Mouse (Mus musculus) CH12.LX (cell line): Measurements from ENCODE around the gene Epc2. TPM values are rescaled to one million over a fixed set of nuclear protein-coding genes. Genes with fewer than 3 reads are reported as not detected.

ENCODE experiments used
- DNase-seq: peaks from one replicate; pipeline ENCODE4 v3.0.0-alpha.2; 2013; ENCODE audit errors: extremely low read depth
- H3K27ac ChIP-seq: 2 replicates; pipeline ENCODE4 v1.5.1; 2012; ENCODE audit warnings: low read depth, mild to moderate bottlenecking, control low read depth, moderate library complexity; ENCODE audit not compliant: insufficient read depth
- H3K27me3 ChIP-seq: replicated peaks from 2 replicates; pipeline ENCODE3; 2012; ENCODE audit warnings: inconsistent platforms
- H3K36me3 ChIP-seq, 2 experiments: replicated peaks in 1 of 2; 2 replicates each; pipeline versions ENCODE3 to v1.6.1; 2012; ENCODE audit warnings: inconsistent platforms in 1 of 2, low read length in 1 of 2, mild to moderate bottlenecking in 1 of 2, mixed read lengths in 1 of 2, moderate library complexity in 1 of 2; ENCODE audit not compliant: control insufficient read depth in 1 of 2, insufficient read depth in 1 of 2
- H3K4me1 ChIP-seq, 2 experiments: 2 replicates each; pipeline ENCODE4 v1.6.1; 2012; ENCODE audit warnings: inconsistent platforms in 1 of 2, moderate library complexity in 1 of 2; ENCODE audit not compliant: insufficient read depth in 2 of 2, control insufficient read depth in 1 of 2
- H3K4me2 ChIP-seq: 2 replicates; pipeline ENCODE4 v1.6.1; 2012; ENCODE audit warnings: low read depth, mild to moderate bottlenecking, control low read depth; ENCODE audit not compliant: poor library complexity, insufficient read depth, severe bottlenecking
- H3K4me3 ChIP-seq, 3 experiments: fragments of 150-350 bp in 1 of 3; sonication (generic) in 1 of 3; replicated peaks in 1 of 3; 2 replicates each; pipeline versions ENCODE3 to v1.5.1; 2011 to 2012; ENCODE audit warnings: low read depth in 2 of 3, low read length in 2 of 3, mild to moderate bottlenecking in 2 of 3, moderate library complexity in 2 of 3, control low read depth in 1 of 3, improper control_type of control experiment in 1 of 3, inconsistent platforms in 1 of 3, mixed read lengths in 1 of 3; ENCODE audit not compliant: poor library complexity in 1 of 3
- H3K79me2 ChIP-seq: replicated peaks from 2 replicates; pipeline ENCODE4 v1.6.1; 2012; ENCODE audit warnings: mild to moderate bottlenecking, moderate library complexity; ENCODE audit not compliant: control insufficient read depth, poor library complexity, insufficient read depth, severe bottlenecking; ENCODE audit errors: extremely low read depth
- H3K9ac ChIP-seq: 2 replicates; pipeline ENCODE4 v1.6.1; 2012; ENCODE audit warnings: low read depth, mild to moderate bottlenecking, control low read depth, moderate library complexity; ENCODE audit not compliant: insufficient read depth
- H3K9me3 ChIP-seq: replicated peaks from 2 replicates; pipeline ENCODE3; 2012; ENCODE audit warnings: low read length, inconsistent platforms, mixed read lengths
- CHD1 ChIP-seq: IDR thresholded peaks from 2 replicates; pipeline ENCODE4 v1.6.1; 2012; ENCODE audit warnings: low read depth, low read length, improper control_type of control experiment, inconsistent platforms
- CTCF ChIP-seq, 2 experiments: IDR thresholded peaks in 1 of 2; conservative IDR thresholded peaks in 1 of 2; 2 replicates each; pipeline ENCODE4 v1.5.1; 2011 to 2012; ENCODE audit warnings: low read depth in 2 of 2, low read length in 2 of 2, improper control_type of control experiment in 1 of 2, inconsistent platforms in 1 of 2, mild to moderate bottlenecking in 1 of 2, moderate library complexity in 1 of 2
- EP300 ChIP-seq: IDR thresholded peaks from 2 replicates; pipeline ENCODE4 v1.6.1; 2011; ENCODE audit warnings: low read length, improper control_type of control experiment
- ETS1 ChIP-seq: conservative IDR thresholded peaks from 2 replicates; pipeline ENCODE4 v1.6.1; 2012; ENCODE audit warnings: low read depth, mild to moderate bottlenecking, inconsistent platforms, low read length, improper control_type of control experiment, moderate library complexity
- HCFC1 ChIP-seq: IDR thresholded peaks from 2 replicates; pipeline ENCODE4 v1.6.1; 2012; ENCODE audit warnings: low read depth, mild to moderate bottlenecking, inconsistent platforms, low read length, improper control_type of control experiment
- IRF4 ChIP-seq: IDR thresholded peaks from 2 replicates; pipeline ENCODE4 v1.6.1; 2014; ENCODE audit warnings: low read depth, mild to moderate bottlenecking, inconsistent platforms, low read length, improper control_type of control experiment
- JUND ChIP-seq: conservative IDR thresholded peaks from 2 replicates; pipeline ENCODE4 v1.6.1; 2011; ENCODE audit warnings: low read depth, low read length, improper control_type of control experiment
- MEF2A ChIP-seq: IDR thresholded peaks from 2 replicates; pipeline ENCODE4 v1.6.1; 2014; ENCODE audit warnings: low read depth, mild to moderate bottlenecking, inconsistent platforms, low read length, improper control_type of control experiment, borderline replicate concordance
- MXI1 ChIP-seq: IDR thresholded peaks from 2 replicates; pipeline ENCODE4 v1.6.1; 2011; ENCODE audit warnings: mild to moderate bottlenecking, low read depth, low read length, improper control_type of control experiment
- MYC ChIP-seq: IDR thresholded peaks from 2 replicates; pipeline ENCODE4 v1.6.1; 2011; ENCODE audit warnings: low read depth, mild to moderate bottlenecking, improper control_type of control experiment, low read length
- NELFE ChIP-seq: IDR thresholded peaks from 2 replicates; pipeline ENCODE4 v1.6.1; 2011; ENCODE audit warnings: low read depth, low read length, improper control_type of control experiment
- POLR2A ChIP-seq: IDR thresholded peaks from 2 replicates; pipeline ENCODE4 v1.6.1; 2011; ENCODE audit warnings: low read depth, mild to moderate bottlenecking, improper control_type of control experiment, low read length
- POLR2AphosphoS2 ChIP-seq: IDR thresholded peaks from 2 replicates; pipeline ENCODE4 v1.6.1; 2011; ENCODE audit warnings: low read depth, low read length, improper control_type of control experiment
- RCOR1 ChIP-seq: conservative IDR thresholded peaks from 2 replicates; pipeline ENCODE4 v1.6.1; 2012; ENCODE audit warnings: low read depth, mild to moderate bottlenecking, inconsistent platforms, low read length, improper control_type of control experiment
- TBP ChIP-seq: conservative IDR thresholded peaks from 2 replicates; pipeline ENCODE4 v1.6.1; 2011; ENCODE audit warnings: low read depth, low read length, improper control_type of control experiment
- TCF12 ChIP-seq: IDR thresholded peaks from 2 replicates; pipeline ENCODE4 v1.6.1; 2014; ENCODE audit warnings: low read depth, mild to moderate bottlenecking, inconsistent platforms, low read length, improper control_type of control experiment
- UBTF ChIP-seq: IDR thresholded peaks from 2 replicates; pipeline ENCODE4 v1.6.1; 2012; ENCODE audit warnings: low read depth, mild to moderate bottlenecking, inconsistent platforms, low read length, improper control_type of control experiment, moderate library complexity
- USF1 ChIP-seq: IDR thresholded peaks from 2 replicates; pipeline ENCODE4 v1.6.1; 2014; ENCODE audit warnings: low read depth, mild to moderate bottlenecking, inconsistent platforms, low read length, improper control_type of control experiment
- USF2 ChIP-seq: conservative IDR thresholded peaks from 2 replicates; pipeline ENCODE4 v1.6.1; 2011; ENCODE audit warnings: low read depth, low read length, improper control_type of control experiment
- ZC3H11A ChIP-seq: IDR thresholded peaks from 2 replicates; pipeline ENCODE4 v1.6.1; 2012; ENCODE audit warnings: low read depth, mild to moderate bottlenecking, inconsistent platforms, low read length, improper control_type of control experiment
- ZKSCAN1 ChIP-seq: IDR thresholded peaks from 2 replicates; pipeline ENCODE4 v1.6.1; 2012; ENCODE audit warnings: low read depth, inconsistent platforms, low read length, improper control_type of control experiment, borderline replicate concordance
- ZMIZ1 ChIP-seq: IDR thresholded peaks from 2 replicates; pipeline ENCODE4 v1.6.1; 2012; ENCODE audit warnings: low read depth, mild to moderate bottlenecking, inconsistent platforms, low read length, improper control_type of control experiment
- dilution Hi-C: fragments of 300-500 bp; cut with MboI; formaldehyde crosslinking; loops from 2 replicates; pipeline ENCODE4 v1.14.3; 2020; ENCODE audit warnings: low sequenced_read_pairs; ENCODE audit not compliant: extremely low pct_unique_long_range_greater_than_20kb, extremely low pct_ligation_motif_present
- in situ Hi-C: fragments of 300-500 bp; cut with MboI; formaldehyde crosslinking; loops from 3 replicates; pipeline ENCODE4 v1.14.3; 2019; ENCODE audit warnings: low sequenced_read_pairs, low pct_ligation_motif_present, low pct_unique_long_range_greater_than_20kb, mixed read lengths
- polyA plus RNA-seq: library from polyadenylated mRNA; unstranded; fragments of >175 nt; gene quantifications from 2 replicates; pipeline ENCODE4 v1.2.1, GENCODE M21; 2012; ENCODE audit warnings: low read depth; ENCODE audit not compliant: insufficient read length
- total RNA-seq, 2 experiments: library from RNA; depleted of rRNA; stranded (reverse); fragments of 300-350 nt in 1 of 2; fragments of >200 nt in 1 of 2; gene quantifications; 2 replicates each; pipeline ENCODE4 v1.2.3; 2012 to 2014

The Epc2 gene
- total and polyA plus RNA-seq, 3 experiments = 10.5 to 22.8 (median 19.2) TPM

DNA sequence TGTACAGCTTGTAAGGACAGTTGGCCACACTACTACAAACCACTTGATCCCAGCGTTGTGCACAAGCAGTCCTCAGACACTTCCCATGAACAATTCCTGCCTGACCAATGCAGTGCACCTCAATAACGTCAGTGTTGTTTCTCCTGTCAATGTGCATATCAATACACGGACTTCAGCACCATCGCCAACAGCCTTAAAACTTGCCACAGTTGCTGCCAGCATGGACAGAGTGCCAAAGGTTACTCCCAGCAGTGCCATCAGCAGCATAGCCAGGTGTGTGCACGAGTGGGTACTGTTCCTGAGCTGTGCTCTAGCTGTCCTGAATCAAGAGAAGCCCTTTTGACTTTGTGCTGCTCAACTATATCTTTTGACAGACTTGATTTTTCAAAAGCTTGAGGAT lies 97.2 kb downstream of the Epc2 start:
- no peaks in the 10 kb centered on the region for H3K9me3 ChIP-seq
- no peaks in the 10 kb centered on the region for H3K79me2 ChIP-seq
- in situ Hi-C loops (no loop called here), dilution Hi-C loops (no loop called here)
- no peak overlapping the region for H3K4me3 ChIP-seq
- DNase-seq = no peak
- peaks cover 33 to 56% of the 10 kb centered on the region in 2 experiments for H3K36me3 ChIP-seq
- H3K9ac ChIP-seq = no peak overlapping the region
- H3K27me3 ChIP-seq = no peaks in the 10 kb centered on the region
- H3K27ac ChIP-seq = no peak overlapping the region
- no peak overlapping the region for H3K4me2 ChIP-seq
- H3K4me1 ChIP-seq = no peaks in the 10 kb centered on the region
- no peak for TF ChIP-seq NELFE
- TF ChIP-seq UBTF = no peak
- no peak for TF ChIP-seq MEF2A
- no peak for TF ChIP-seq JUND
- TF ChIP-seq ZC3H11A = no peak
- no peak for TF ChIP-seq ZKSCAN1
- no peak for TF ChIP-seq HCFC1
- TF ChIP-seq TBP = no peak
- no peak for TF ChIP-seq EP300

DNA sequence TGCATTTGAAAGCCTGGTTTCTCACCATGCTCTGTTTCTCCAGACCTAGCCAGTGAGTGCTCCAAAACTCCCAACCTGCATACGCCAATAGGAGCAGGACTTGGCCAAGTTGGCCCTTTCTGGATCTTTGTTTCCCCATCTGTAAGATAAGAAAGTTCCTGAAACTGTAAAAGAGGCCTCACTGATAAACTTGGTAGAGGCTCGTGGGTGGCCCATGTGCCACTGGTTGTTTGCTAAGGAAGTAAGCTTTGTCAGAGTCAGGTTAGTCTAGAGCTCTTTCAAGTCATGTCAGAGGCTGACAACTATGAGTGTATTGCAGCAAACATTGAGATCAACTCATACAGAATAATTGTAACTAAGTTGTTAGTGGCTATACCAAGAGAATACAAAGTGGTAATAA lies 101.8 kb downstream of the Epc2 start:
- Histone ChIP-seq H3K4me1 (no peaks in the 10 kb centered on the region), H3K4me3 (no peak overlapping the region), H3K9ac (no peak overlapping the region), H3K9me3 (no peaks in the 10 kb centered on the region), H3K36me3 (peaks cover 19 to 48% of the 10 kb centered on the region in 2 experiments), H3K27me3 (no peaks in the 10 kb centered on the region), H3K27ac (no peak overlapping the region), H3K4me2 (no peak overlapping the region), H3K79me2 (no peaks in the 10 kb centered on the region)
- dilution Hi-C loops = no loop called here
- no peak for TF ChIP-seq CTCF (conservative IDR thresholded peaks at IDR 0.05 in 1 of 2, IDR thresholded peaks at IDR 0.05 in 1 of 2; ENCODE audit: low read depth in 2 of 2, low read length in 2 of 2)
- no peak for TF ChIP-seq TCF12
- TF ChIP-seq USF1 = no peak
- no peak for TF ChIP-seq USF2
- TF ChIP-seq ZC3H11A = no peak
- TF ChIP-seq IRF4 = no peak
- TF ChIP-seq RCOR1 = no peak
- no peak for TF ChIP-seq HCFC1
- TF ChIP-seq ZMIZ1 = no peak
- no peak for TF ChIP-seq MEF2A
- no peak for TF ChIP-seq POLR2AphosphoS2
- no peak for TF ChIP-seq CHD1
- TF ChIP-seq MYC = no peak
- TF ChIP-seq ETS1 = no peak
- TF ChIP-seq MXI1 = no peak
- no peak for TF ChIP-seq POLR2A
- no peak for DNase-seq
- in situ Hi-C loops = no loop called here
